Mouse (Mus musculus) embryonic fibroblast, embryonic 13.5 days (primary cell): ENCODE measurements around the gene Rps19.

Experiments used
- CTCF ChIP-seq: IDR thresholded peaks from 2 replicates; pipeline ENCODE4 v1.5.1; 2011; ENCODE audit warnings: mild to moderate bottlenecking, control low read depth, low read length, moderate library complexity, borderline replicate concordance; ENCODE audit not compliant: insufficient read depth
- POLR2A ChIP-seq: IDR thresholded peaks from 2 replicates; pipeline ENCODE4 v1.6.1; 2011; ENCODE audit warnings: low read depth, mild to moderate bottlenecking, control low read depth, low read length, moderate library complexity

DNA sequence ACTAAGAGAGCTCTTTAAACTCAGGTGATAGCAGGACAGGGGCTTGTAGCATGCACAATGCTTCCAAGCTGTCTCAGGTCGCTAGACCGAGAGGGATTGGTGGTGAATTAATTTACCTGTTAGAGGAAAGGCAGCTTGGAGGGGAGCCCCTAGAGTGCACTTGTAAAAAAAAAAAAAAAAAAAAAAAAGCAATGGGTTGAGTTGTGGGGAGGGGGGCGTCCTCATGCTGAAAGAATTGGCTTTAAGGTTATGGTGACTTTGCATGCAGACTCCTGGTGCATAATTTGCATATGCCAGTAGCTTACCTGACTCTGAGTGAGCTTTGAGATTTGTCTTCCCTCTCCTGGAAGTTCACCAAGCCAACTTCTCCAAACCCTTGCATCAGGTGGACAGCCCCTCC is 43.8 kb upstream of the Rps19 start:
- TF ChIP-seq POLR2A = no peak
- TF ChIP-seq CTCF = no peak
